Mouse (Mus musculus): ENCODE measurements around the gene Il2ra. TPM values are rescaled to one million over a fixed set of nuclear protein-coding genes. Genes with fewer than 3 reads are reported as not detected.
A peak's percentile ranks its signal among the peaks of the same experiment; 100 is the strongest.
"Not testable (repeated sequence)": the region's sequence is repeated elsewhere in the genome, so short reads cannot be mapped to it uniquely, and the experiment has no call there.

The Il2ra gene
- polyA plus RNA-seq, 1 experiment from 2014 or later = not detected

DNA sequence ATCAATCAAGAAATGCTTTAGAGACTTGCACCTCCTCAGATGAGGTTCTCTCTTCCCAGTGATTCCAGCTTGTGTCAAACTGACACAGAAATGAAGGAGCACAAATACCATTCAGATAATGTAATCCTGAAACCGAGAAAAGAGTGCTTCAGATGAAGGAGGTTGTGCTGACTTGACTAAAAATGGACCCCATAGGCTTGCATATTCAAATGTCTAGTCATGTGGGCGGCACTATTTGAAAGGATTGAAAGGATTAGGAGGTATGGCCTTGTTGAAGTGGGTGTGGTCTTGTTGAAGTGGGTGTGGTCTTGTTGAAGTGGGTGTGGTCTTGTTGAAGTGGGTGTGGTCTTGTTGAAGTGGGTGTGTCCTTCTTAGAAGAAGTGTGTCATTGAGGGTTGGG, 57.3 kb downstream of the Il2ra start:
- ATAC-seq (replicated peaks; ENCODE audit: low FRiP score, low TSS enrichment, low read depth) = no peak
- no peak for DNase-seq (ENCODE audit: low spot score)
- 84% methylated on average over 2 of the region's 2 CpGs for WGBS

DNA sequence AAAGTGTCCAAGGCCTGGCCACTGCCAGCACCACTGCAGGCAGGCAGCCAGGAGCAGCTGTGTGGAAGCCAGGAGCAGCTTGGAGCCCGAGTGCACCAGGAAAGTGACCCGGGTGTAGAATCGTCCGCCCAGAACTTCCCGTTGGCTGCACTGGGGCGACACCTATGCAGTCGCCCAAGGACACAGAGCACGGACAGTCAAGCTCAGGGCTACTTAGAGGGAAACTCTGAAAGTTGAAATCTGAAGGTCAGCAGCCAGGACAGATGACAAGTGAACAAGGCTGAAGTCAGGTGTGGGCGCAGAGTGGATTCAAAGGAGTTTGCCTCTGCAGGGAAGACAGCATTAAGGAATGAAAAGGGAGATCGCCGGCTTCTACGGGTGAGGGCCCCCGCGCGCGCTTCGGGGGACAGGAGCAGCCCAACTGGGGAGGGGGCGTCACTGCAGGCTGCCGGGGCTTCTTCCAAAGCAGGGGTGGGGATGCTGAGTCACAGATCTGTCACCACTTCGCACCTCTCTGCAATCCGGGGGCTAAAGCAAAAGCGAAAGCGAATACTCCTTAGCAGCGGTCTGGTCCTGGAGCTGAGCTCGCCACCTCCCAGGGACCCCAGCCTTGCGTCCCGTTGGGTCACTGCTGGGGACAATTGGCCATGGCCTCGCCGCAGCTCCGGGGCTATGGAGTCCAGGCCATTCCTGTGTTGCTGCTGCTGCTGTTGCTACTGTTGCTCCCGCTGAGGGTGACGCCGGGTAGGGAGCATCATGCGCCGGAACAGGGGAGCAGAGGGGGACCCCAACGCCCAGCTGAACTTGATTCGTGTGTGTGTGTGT, 62.8 kb downstream of the Il2ra start, which contains the start of gene Il15ra:
Gene Il15ra (plus strand): TSS at position 90 of the 825 bp plus-strand sequence.
- H3K4me1 ChIP-seq (replicated peaks; ENCODE audit: control insufficient read depth, insufficient read depth, low read length) = peaks cover 7% of the 10 kb centered on the region
- under 1% methylated on average over 37 of the region's 37 CpGs for WGBS
- H3K27ac ChIP-seq (ENCODE audit: low read depth) = no peak within 1 kb of the TSS
- peak within 1 kb of the TSS; percentile 66 for H3K4me3 ChIP-seq (ENCODE audit: low read depth, low read length)
- peak within 1 kb of the TSS; percentile 54 for H3K9ac ChIP-seq (ENCODE audit: low read length)
- peaks cover 26% of the 10 kb centered on the region for H3K27me3 ChIP-seq (replicated peaks; ENCODE audit: control insufficient read depth, insufficient read depth, low read length)
- H3K9me3 ChIP-seq (ENCODE audit: control insufficient read depth, low read length) = no peaks in the 10 kb centered on the region
- DNase-seq (ENCODE audit: low spot score) (peak; percentile 77), ATAC-seq (replicated peaks; ENCODE audit: low FRiP score, low TSS enrichment, low read depth) (peak; percentile 81)
- H3K36me3 ChIP-seq (ENCODE audit: control insufficient read depth, insufficient read depth, low read length) = no peaks in the 10 kb centered on the region
- H3K4me2 ChIP-seq (ENCODE audit: low read length) = peak within 1 kb of the TSS; percentile 96

More for the DNA sequence above, 57.3 kb downstream of the Il2ra start:
- no peak overlapping the region for H3K27ac ChIP-seq (ENCODE audit: low read depth)
- H3K4me2 ChIP-seq (ENCODE audit: low read length) = no peak overlapping the region
- peaks cover 6% of the 10 kb centered on the region; the same call in 1 of the 2 replicates for H3K27me3 ChIP-seq (replicated peaks; ENCODE audit: control insufficient read depth, insufficient read depth, low read length)
- H3K36me3 ChIP-seq (ENCODE audit: control insufficient read depth, insufficient read depth, low read length) = no peaks in the 10 kb centered on the region
- H3K9ac ChIP-seq (ENCODE audit: low read length) = no peak overlapping the region
- H3K9me3 ChIP-seq (ENCODE audit: control insufficient read depth, low read length) = no peaks in the 10 kb centered on the region
- H3K4me3 ChIP-seq (ENCODE audit: low read depth, low read length) = no peak overlapping the region
- no peaks in the 10 kb centered on the region for H3K4me1 ChIP-seq (replicated peaks; ENCODE audit: control insufficient read depth, insufficient read depth, low read length)

DNA sequence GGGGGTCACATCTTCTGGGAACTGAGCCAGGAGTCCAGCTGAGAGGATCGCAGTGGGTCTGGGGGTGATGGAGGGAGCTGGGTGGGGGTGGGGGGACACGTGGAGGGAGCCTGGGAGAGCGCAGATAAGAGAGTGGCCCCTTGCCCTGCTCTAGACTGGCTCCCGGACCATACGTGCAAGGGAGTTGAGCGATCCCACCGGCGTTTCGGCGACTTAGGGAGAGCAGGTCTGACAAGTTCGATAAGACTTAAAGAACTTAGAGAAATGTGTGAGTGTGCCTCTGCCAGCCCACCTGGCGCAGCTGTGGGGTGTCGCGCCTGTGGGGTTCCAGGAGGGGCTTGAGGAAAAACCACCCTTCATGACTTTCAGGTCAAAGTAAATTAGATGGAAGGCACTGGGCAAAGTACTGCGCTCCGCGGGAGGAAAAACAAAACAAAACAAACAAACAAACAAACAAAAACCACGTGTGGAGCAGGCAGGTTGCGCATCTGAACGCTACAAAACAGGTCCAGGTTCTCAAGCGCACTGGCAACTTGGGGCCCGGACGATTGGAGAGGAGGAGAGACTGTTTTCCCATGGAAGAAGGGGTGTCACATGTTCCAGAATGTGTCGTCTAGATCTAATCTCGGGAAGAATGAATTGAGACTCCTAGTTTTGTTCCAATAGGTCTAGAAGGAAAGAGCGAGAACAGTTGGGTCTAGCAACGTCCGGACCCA, 63.6 kb downstream of the Il2ra start:
- ATAC-seq (replicated peaks; ENCODE audit: low FRiP score, low TSS enrichment, low read depth) = peak; percentile 34
- DNase-seq (ENCODE audit: low spot score) = peak; percentile 68

DNA sequence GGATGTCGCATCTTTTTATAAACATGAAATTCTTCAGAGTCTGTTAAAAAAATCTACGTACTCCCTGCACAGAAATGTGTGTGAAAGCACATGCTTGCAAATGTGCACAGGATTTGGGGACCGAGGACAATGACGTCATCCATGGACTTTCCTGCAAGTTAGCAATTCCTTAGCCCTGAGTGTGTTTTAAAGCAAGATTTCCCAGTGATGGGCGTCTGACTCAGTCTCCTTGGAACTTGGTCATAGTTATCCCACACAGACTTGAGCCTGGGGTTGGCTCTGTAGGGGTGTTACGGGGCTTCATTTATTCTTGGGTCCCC, 64.1 kb downstream of the Il2ra start:
- 0 out of 2 replicates have a peak overlapping the region, but pooled peaks have one; percentile 66 for H3K4me3 ChIP-seq (ENCODE audit: low read depth, low read length)
- no peak overlapping the region for H3K27ac ChIP-seq (ENCODE audit: low read depth)
- no peak overlapping the region for H3K9ac ChIP-seq (ENCODE audit: low read length)
- H3K36me3 ChIP-seq (ENCODE audit: control insufficient read depth, insufficient read depth, low read length) = no peaks in the 10 kb centered on the region
- H3K27me3 ChIP-seq (replicated peaks; ENCODE audit: control insufficient read depth, insufficient read depth, low read length) = peaks cover 26% of the 10 kb centered on the region
- H3K4me2 ChIP-seq (ENCODE audit: low read length) = peak overlapping the region; percentile 96
- peaks cover 7% of the 10 kb centered on the region for H3K4me1 ChIP-seq (replicated peaks; ENCODE audit: control insufficient read depth, insufficient read depth, low read length)
- H3K9me3 ChIP-seq (ENCODE audit: control insufficient read depth, low read length) = no peaks in the 10 kb centered on the region
- DNase-seq (ENCODE audit: low spot score) (no peak), ATAC-seq (replicated peaks; ENCODE audit: low FRiP score, low TSS enrichment, low read depth) (no peak)
- WGBS = 29% methylated on average over 6 of the region's 6 CpGs

More for the DNA sequence above, 63.6 kb downstream of the Il2ra start:
- H3K9ac ChIP-seq (ENCODE audit: low read length) = peak overlapping the region; percentile 54; the same call in 1 of the 2 replicates
- H3K27ac ChIP-seq (ENCODE audit: low read depth) = no peak overlapping the region
- H3K36me3 ChIP-seq (ENCODE audit: control insufficient read depth, insufficient read depth, low read length) = no peaks in the 10 kb centered on the region
- peak overlapping the region; percentile 96 for H3K4me2 ChIP-seq (ENCODE audit: low read length)
- H3K4me3 ChIP-seq (ENCODE audit: low read depth, low read length) = peak overlapping the region; percentile 66
- peaks cover 7% of the 10 kb centered on the region for H3K4me1 ChIP-seq (replicated peaks; ENCODE audit: control insufficient read depth, insufficient read depth, low read length)
- WGBS = 2% methylated on average over 28 of the region's 28 CpGs
- H3K27me3 ChIP-seq (replicated peaks; ENCODE audit: control insufficient read depth, insufficient read depth, low read length) = peaks cover 26% of the 10 kb centered on the region
- no peaks in the 10 kb centered on the region for H3K9me3 ChIP-seq (ENCODE audit: control insufficient read depth, low read length)

DNA sequence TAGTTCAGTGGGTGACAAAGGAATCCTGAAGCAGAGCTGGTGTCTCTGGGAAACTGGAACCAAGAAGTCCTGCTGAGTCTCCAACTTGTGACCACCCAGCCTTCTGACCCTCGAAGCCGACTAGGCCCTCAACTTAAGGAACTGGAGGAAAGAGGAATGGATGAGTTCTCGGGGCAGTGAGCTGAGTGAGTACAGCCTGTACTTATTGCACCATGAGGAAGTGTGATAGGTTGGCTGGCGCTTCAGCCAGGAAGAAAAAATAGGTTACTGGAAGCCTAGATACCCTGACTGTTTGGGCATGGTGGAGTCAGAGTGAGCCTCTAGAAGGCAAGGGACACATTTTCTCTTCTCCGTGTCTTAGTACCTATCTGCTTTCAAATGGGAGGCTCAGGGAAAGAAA, 65.9 kb downstream of the Il2ra start:
- DNase-seq (ENCODE audit: low spot score) (no peak), ATAC-seq (replicated peaks; ENCODE audit: low FRiP score, low TSS enrichment, low read depth) (no peak)
- Histone ChIP-seq H3K27ac (ENCODE audit: low read depth) (no peak overlapping the region), H3K36me3 (ENCODE audit: control insufficient read depth, insufficient read depth, low read length) (no peaks in the 10 kb centered on the region), H3K9ac (ENCODE audit: low read length) (no peak overlapping the region), H3K4me2 (ENCODE audit: low read length) (no peak overlapping the region), H3K9me3 (ENCODE audit: control insufficient read depth, low read length) (no peaks in the 10 kb centered on the region), H3K4me1 (replicated peaks; ENCODE audit: control insufficient read depth, insufficient read depth, low read length) (peaks cover 7% of the 10 kb centered on the region), H3K27me3 (replicated peaks; ENCODE audit: control insufficient read depth, insufficient read depth, low read length) (peaks cover 26% of the 10 kb centered on the region), H3K4me3 (ENCODE audit: low read depth, low read length) (no peak overlapping the region)
- 84% methylated on average over 5 of the region's 5 CpGs for WGBS

DNA sequence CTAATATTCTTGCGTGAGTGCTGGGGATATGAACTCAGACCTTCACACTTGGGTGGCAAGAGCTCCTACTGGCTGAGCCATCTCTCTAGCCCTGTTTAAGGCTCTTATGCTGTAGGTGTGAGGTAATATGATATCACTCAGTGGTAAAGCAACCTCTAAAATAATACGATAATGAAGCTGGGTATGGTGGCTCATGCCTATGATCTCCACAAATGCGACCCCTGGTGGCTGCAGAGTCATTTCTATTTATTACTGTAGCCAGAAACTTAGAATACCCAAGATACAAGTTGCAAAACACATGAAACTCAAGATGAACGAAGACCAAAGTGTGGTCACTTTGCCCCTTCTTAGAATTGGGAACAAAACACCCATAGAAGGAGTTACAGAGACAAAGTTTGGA, 67.5 kb downstream of the Il2ra start:
- not testable (repeated sequence) for ATAC-seq (replicated peaks; ENCODE audit: low FRiP score, low TSS enrichment, low read depth); H3K9me3 ChIP-seq (ENCODE audit: control insufficient read depth, low read length); H3K9ac ChIP-seq (ENCODE audit: low read length); H3K36me3 ChIP-seq (ENCODE audit: control insufficient read depth, insufficient read depth, low read length); H3K4me2 ChIP-seq (ENCODE audit: low read length); H3K4me3 ChIP-seq (ENCODE audit: low read depth, low read length); H3K27ac ChIP-seq (ENCODE audit: low read depth); H3K4me1 ChIP-seq (replicated peaks; ENCODE audit: control insufficient read depth, insufficient read depth, low read length)
- peak; percentile 64 for DNase-seq (ENCODE audit: low spot score)
- WGBS = 57% methylated on average over 4 of the region's 4 CpGs
- H3K27me3 ChIP-seq (replicated peaks; ENCODE audit: control insufficient read depth, insufficient read depth, low read length) = peaks cover 18% of the 10 kb centered on the region

DNA sequence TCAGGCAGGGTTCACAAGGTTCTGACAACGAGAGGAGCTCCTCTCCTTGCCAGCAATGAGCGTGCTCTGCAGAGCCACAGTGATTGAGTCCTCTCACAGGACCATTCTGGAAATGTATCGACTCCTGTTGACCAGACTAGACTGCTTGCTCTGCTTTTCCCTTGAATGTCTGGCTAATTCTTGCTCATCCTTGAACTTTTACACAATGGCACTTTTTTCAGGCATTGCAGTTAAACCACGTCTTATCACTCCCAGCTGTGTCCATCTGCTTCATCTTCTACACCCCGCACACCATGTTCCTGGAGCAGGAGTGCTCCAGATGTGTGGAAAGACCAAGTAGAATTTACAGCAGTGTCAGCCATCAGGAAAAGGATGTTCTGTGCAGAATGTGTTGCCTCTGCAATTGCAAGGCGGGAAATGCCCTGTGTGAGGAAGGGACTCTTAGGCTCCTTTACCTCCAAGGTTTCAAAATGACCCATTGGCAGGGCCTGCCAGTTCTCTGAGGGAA, 69.9 kb downstream of the Il2ra start:
- H3K27ac ChIP-seq (ENCODE audit: low read depth) = no peak overlapping the region
- no peaks in the 10 kb centered on the region for H3K36me3 ChIP-seq (ENCODE audit: control insufficient read depth, insufficient read depth, low read length)
- H3K4me3 ChIP-seq (ENCODE audit: low read depth, low read length) = no peak overlapping the region
- WGBS = 69% methylated on average over 6 of the region's 6 CpGs
- H3K9ac ChIP-seq (ENCODE audit: low read length) = no peak overlapping the region
- H3K4me2 ChIP-seq (ENCODE audit: low read length) = no peak overlapping the region
- H3K27me3 ChIP-seq (replicated peaks; ENCODE audit: control insufficient read depth, insufficient read depth, low read length) = peaks cover 7% of the 10 kb centered on the region; the same call in 1 of the 2 replicates
- no peak for DNase-seq (ENCODE audit: low spot score)
- no peaks in the 10 kb centered on the region for H3K9me3 ChIP-seq (ENCODE audit: control insufficient read depth, low read length)
- H3K4me1 ChIP-seq (replicated peaks; ENCODE audit: control insufficient read depth, insufficient read depth, low read length) = no peaks in the 10 kb centered on the region
- ATAC-seq (replicated peaks; ENCODE audit: low FRiP score, low TSS enrichment, low read depth) = no peak

DNA sequence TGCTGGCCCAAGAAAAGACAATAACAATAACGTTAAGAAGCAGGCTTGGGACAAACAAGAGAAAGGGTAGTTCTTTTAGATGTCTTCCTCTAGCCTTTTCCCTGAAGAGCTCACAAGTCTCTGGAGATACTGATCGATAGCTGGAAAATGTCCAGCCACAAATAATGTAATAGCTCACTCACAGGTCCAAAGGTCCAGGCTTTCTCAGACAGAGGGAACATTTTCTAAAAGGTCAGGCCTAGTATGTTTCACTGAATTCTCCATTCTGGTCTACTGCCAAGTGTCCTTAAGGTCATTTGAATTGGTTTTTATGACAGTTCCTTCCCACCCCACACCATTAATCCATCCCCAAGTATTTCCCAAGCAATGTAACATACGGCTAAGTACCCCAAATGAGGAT, 70.4 kb downstream of the Il2ra start:
- Histone ChIP-seq H3K4me2 (ENCODE audit: low read length) (no peak overlapping the region), H3K4me1 (replicated peaks; ENCODE audit: control insufficient read depth, insufficient read depth, low read length) (no peaks in the 10 kb centered on the region), H3K9ac (ENCODE audit: low read length) (no peak overlapping the region), H3K4me3 (ENCODE audit: low read depth, low read length) (no peak overlapping the region), H3K9me3 (ENCODE audit: control insufficient read depth, low read length) (no peaks in the 10 kb centered on the region), H3K27me3 (replicated peaks; ENCODE audit: control insufficient read depth, insufficient read depth, low read length) (peaks cover 2% of the 10 kb centered on the region; the same call in 1 of the 2 replicates), H3K27ac (ENCODE audit: low read depth) (no peak overlapping the region), H3K36me3 (ENCODE audit: control insufficient read depth, insufficient read depth, low read length) (no peaks in the 10 kb centered on the region)
- ATAC-seq (replicated peaks; ENCODE audit: low FRiP score, low TSS enrichment, low read depth) (no peak), DNase-seq (ENCODE audit: low spot score) (no peak)
- WGBS = 59% methylated on average over 3 of the region's 3 CpGs

Data from intestine, embryonic 14.5 days (tissue).